29 mouse cellular contexts compared by ENCODE assay signal in genomic region chr11:4854181-4854580, GRCm38 (mm10).
"Had no signal": no experiment of that assay in that cellular context is flagged by ENCODE, and none has a peak within 500 bp of the region (broad histone marks: within the 10 kb centered on the region; RNA-seq: fewer than 3 reads in every experiment).

No protein-coding gene starts in this region.

- H3K27me3 ChIP-seq: limb, embryonic 12.5 days; limb, embryonic 13.5 days; limb, embryonic 15.5 days; liver, embryonic 13.5 days; liver, embryonic 15.5 days; lung, embryonic 15.5 days; midbrain, embryonic 12.5 days; midbrain, embryonic 13.5 days; midbrain, embryonic 15.5 days; neural tube, embryonic 12.5 days had no signal

- H3K27ac ChIP-seq: limb, embryonic 10.5 days; limb, embryonic 13.5 days; limb, embryonic 15.5 days; liver, embryonic 12.5 days; liver, embryonic 13.5 days; liver, embryonic 14.5 days; liver, embryonic 15.5 days; lung, embryonic 15.5 days; macrophage; midbrain, embryonic 10.5 days; midbrain, embryonic 12.5 days; midbrain, embryonic 13.5 days; midbrain, embryonic 15.5 days; neural tube, embryonic 12.5 days had no signal

- H3K9ac ChIP-seq: limb, embryonic 12.5 days; limb, embryonic 13.5 days; limb, embryonic 15.5 days; liver, embryonic 12.5 days; liver, embryonic 13.5 days; liver, embryonic 14.5 days; liver, embryonic 15.5 days; liver, postnatal 0 days; lung, embryonic 14.5 days; lung, embryonic 15.5 days; midbrain, embryonic 12.5 days; midbrain, embryonic 13.5 days; midbrain, embryonic 15.5 days; neural tube, embryonic 12.5 days had no signal

- DNase-seq: left cerebral cortex, postnatal 4 days; liver; liver, embryonic 13.5 days; liver, postnatal 0 days; lung, adult 18-20 months; lung, adult 2 months; lung, embryonic 14.5 days; lung, postnatal 10 days; lung, postnatal 36 days; lung, postnatal 4 days; midbrain, embryonic 14.5 days had no signal

- H3K4me1 ChIP-seq: limb, embryonic 15.5 days; midbrain, embryonic 10.5 days; midbrain, embryonic 12.5 days; midbrain, embryonic 13.5 days; midbrain, embryonic 15.5 days; neural tube, embryonic 12.5 days had no signal

- H3K36me3 ChIP-seq: limb, embryonic 10.5 days; limb, embryonic 12.5 days; limb, embryonic 13.5 days; limb, embryonic 15.5 days; liver, embryonic 12.5 days; liver, embryonic 13.5 days; liver, embryonic 15.5 days; lung, embryonic 15.5 days; midbrain, embryonic 10.5 days; midbrain, embryonic 12.5 days; midbrain, embryonic 13.5 days; midbrain, embryonic 15.5 days; neural tube, embryonic 12.5 days had no signal

- H3K4me3 ChIP-seq: limb, embryonic 10.5 days; limb, embryonic 12.5 days; limb, embryonic 13.5 days; limb, embryonic 15.5 days; liver, embryonic 12.5 days; liver, embryonic 13.5 days; liver, embryonic 15.5 days; lung, embryonic 15.5 days; megakaryocyte, embryonic 14.5 days; midbrain, embryonic 10.5 days; midbrain, embryonic 12.5 days; midbrain, embryonic 13.5 days; midbrain, embryonic 15.5 days; myocyte; neural tube, embryonic 12.5 days had no signal

- H3K9me3 ChIP-seq: limb, embryonic 10.5 days; limb, embryonic 12.5 days; limb, embryonic 13.5 days; limb, embryonic 15.5 days; liver, embryonic 12.5 days; liver, embryonic 13.5 days; liver, embryonic 15.5 days; lung, embryonic 15.5 days; midbrain, embryonic 10.5 days; midbrain, embryonic 12.5 days; midbrain, embryonic 13.5 days; midbrain, embryonic 15.5 days; neural tube, embryonic 12.5 days had no signal

- ATAC-seq: liver, embryonic 12.5 days; liver, postnatal 0 days; lung, postnatal 0 days; midbrain, embryonic 13.5 days; midbrain, embryonic 15.5 days; midbrain, embryonic 16.5 days had no signal
